Mouse (Mus musculus) embryonic fibroblast, embryonic 13.5 days (primary cell): ENCODE measurements around the gene Maml1.

Experiments
- CTCF ChIP-seq: IDR thresholded peaks from 2 replicates; pipeline ENCODE4 v1.5.1; 2011; ENCODE audit warnings: mild to moderate bottlenecking, control low read depth, low read length, moderate library complexity, borderline replicate concordance; ENCODE audit not compliant: insufficient read depth
- POLR2A ChIP-seq: IDR thresholded peaks from 2 replicates; pipeline ENCODE4 v1.6.1; 2011; ENCODE audit warnings: low read depth, mild to moderate bottlenecking, control low read depth, low read length, moderate library complexity

GRCm38 (mm10) chr11:50238821-50239791 lies 53.0 kb downstream of the Maml1 start:
- TF ChIP-seq CTCF (no peak), POLR2A (no peak)
